Mouse (Mus musculus): ENCODE data around the gene Dok5.

Gene Dok5

GRCm38 (mm10) chr2:170788101-170788500, 56.5 kb downstream of the Dok5 start:
- no peak for DNase-seq (ENCODE audit: extremely low read depth, insufficient read length, low spot score)

GRCm38 (mm10) chr2:170791332-170792017, 59.9 kb downstream of the Dok5 start:
- DNase-seq (ENCODE audit: extremely low read depth, insufficient read length, low spot score), result no peak

- no peak for DNase-seq (ENCODE audit: extremely low read depth, insufficient read length, low spot score)
These were observed 63.6 kb downstream of the Dok5 start for GRCm38 (mm10) chr2:170795242-170795641.

- DNase-seq (ENCODE audit: extremely low read depth, insufficient read length, low spot score), result no peak
These were observed 71.4 kb downstream of the Dok5 start for GRCm38 (mm10) chr2:170802984-170803383.

- no peak for DNase-seq (ENCODE audit: extremely low read depth, insufficient read length, low spot score)
These were observed 76.1 kb downstream of the Dok5 start for GRCm38 (mm10) chr2:170807555-170808258.

GRCm38 (mm10) chr2:170808259-170808789, 76.7 kb downstream of the Dok5 start:
- no peak for DNase-seq (ENCODE audit: extremely low read depth, insufficient read length, low spot score)

- DNase-seq (ENCODE audit: extremely low read depth, insufficient read length, low spot score), result no peak
These were observed 79.7 kb downstream of the Dok5 start for GRCm38 (mm10) chr2:170811356-170811755.

- DNase-seq (ENCODE audit: extremely low read depth, insufficient read length, low spot score), result no peak
These were observed 84.7 kb downstream of the Dok5 start for GRCm38 (mm10) chr2:170816302-170816701.

- DNase-seq (ENCODE audit: extremely low read depth, insufficient read length, low spot score), result no peak
These were observed 85.6 kb downstream of the Dok5 start for GRCm38 (mm10) chr2:170817112-170817703.

GRCm38 (mm10) chr2:170826821-170827441, 95.3 kb downstream of the Dok5 start:
- no peak for DNase-seq (ENCODE audit: extremely low read depth, insufficient read length, low spot score)

- no peak for DNase-seq (ENCODE audit: extremely low read depth, insufficient read length, low spot score)
These were observed 97.2 kb downstream of the Dok5 start for GRCm38 (mm10) chr2:170828757-170829156.

GRCm38 (mm10) chr2:170829191-170829611, 97.6 kb downstream of the Dok5 start:
- DNase-seq (ENCODE audit: extremely low read depth, insufficient read length, low spot score), result no peak

GRCm38 (mm10) chr2:170829988-170830387, 98.4 kb downstream of the Dok5 start:
- DNase-seq (ENCODE audit: extremely low read depth, insufficient read length, low spot score), result no peak

GRCm38 (mm10) chr2:170836862-170837261, 105.3 kb downstream of the Dok5 start:
- DNase-seq (ENCODE audit: extremely low read depth, insufficient read length, low spot score), result no peak

- no peak for DNase-seq (ENCODE audit: extremely low read depth, insufficient read length, low spot score)
These were observed 105.8 kb downstream of the Dok5 start for GRCm38 (mm10) chr2:170837363-170837762.

GRCm38 (mm10) chr2:170837824-170838557, 106.4 kb downstream of the Dok5 start:
- DNase-seq (ENCODE audit: extremely low read depth, insufficient read length, low spot score), result no peak

- DNase-seq (ENCODE audit: extremely low read depth, insufficient read length, low spot score), result no peak
These were observed 109.9 kb downstream of the Dok5 start for GRCm38 (mm10) chr2:170841441-170841965.

GRCm38 (mm10) chr2:170845511-170845910, 113.9 kb downstream of the Dok5 start:
- no peak for DNase-seq (ENCODE audit: extremely low read depth, insufficient read length, low spot score)

GRCm38 (mm10) chr2:170850058-170850457, 118.5 kb downstream of the Dok5 start:
- no peak for DNase-seq (ENCODE audit: extremely low read depth, insufficient read length, low spot score)

- DNase-seq (ENCODE audit: extremely low read depth, insufficient read length, low spot score), result no peak
These were observed 120.7 kb downstream of the Dok5 start for GRCm38 (mm10) chr2:170852337-170852736.

Measured in 3134 (cell line).